Mouse (Mus musculus) retina, embryonic 14.5 days (tissue): ENCODE measurements around the gene Prps1.
"Not testable (repeated sequence)": the region's sequence is repeated elsewhere in the genome, so short reads cannot be mapped to it uniquely, and the experiment has no call there.

ENCODE experiments used
- DNase-seq: peaks from one replicate; pipeline ENCODE4 v3.0.0-alpha.2; 2015; ENCODE audit warnings: low spot score

Prps1 gene

DNA sequence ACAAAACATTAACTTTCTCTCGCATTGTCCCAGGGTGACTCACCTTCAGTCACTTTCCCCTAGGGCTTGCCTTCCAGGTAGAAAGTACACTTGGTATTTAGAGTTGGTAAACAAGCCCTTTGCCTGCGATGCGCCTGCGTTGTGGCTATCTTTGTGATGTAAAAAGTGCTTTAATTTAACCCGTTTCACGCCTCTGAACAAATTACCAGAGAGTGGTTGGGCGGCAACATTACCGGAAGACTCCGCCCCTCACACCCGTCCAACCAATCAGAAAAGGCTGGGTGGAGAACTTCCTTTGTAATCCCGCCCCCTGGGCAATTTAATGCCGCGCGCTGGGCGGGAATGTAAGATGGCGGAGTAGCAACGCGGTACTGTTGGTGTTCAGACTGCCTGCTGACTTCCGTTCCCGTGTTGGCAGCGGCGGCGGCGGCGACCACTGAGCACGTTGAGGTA is at the start of gene Prps1:
Prps1 (plus strand) TSS at position 335 of the 453 bp plus-strand sequence.
- peak; percentile 89 for DNase-seq

DNA sequence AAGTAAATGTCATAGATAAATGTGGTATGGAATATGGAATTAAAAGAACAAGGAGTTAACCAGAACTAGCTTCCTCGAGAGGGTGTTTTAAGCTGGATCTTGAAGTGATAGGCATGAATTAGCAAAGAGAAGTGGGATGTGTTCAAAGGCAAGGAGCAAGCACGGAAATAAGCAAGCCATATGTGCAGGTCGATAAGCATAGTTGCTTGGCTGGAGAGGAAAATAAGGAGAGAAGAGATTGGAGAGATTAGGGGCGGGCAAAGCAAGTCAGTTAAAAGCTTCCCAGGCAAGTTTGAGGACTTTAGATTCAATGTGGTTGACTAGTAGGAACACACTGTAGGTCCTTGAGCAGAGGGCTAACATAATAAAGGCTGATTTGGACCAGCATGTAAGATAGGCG is 48.8 kb upstream of the Prps1 start:
- no peak for DNase-seq

DNA sequence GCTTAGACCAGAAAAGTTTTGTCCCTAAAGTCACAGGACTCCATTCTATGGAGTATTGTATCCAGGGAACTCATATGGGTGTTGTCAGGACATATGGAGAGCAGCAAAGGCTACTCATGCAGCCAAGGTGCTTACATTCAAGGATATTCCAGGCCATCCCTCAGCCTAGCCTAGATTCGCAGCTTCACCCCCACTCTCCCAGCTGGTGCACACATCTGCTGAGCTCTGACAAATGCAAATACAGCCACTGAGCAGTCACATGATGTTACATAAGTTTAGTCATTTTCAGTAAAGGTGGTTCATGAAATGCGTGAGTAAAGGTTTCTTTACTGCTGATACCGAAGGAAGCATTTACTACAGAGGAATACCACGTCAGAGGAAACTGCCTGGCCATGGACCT is 37.9 kb upstream of the Prps1 start:
- no peak for DNase-seq

DNA sequence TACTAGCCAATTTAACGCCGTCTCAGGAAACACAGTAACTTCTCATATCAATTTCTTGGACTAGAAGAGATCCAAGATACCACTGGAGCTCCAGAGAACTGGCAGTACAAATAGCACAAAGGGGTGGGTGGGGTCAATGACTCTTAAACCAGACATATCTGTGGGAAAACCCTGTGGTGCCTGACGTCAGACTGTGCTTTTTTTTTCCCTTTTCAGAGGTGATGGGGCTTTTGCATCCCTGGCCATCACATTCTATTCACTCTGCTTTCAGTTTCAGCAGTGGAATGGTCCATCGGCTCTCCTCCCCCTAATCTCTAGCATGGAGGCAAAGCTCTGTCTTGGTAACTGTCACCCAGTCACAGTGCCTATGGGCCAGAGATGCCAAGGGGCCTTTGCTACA is 29.3 kb upstream of the Prps1 start:
- no peak for DNase-seq

DNA sequence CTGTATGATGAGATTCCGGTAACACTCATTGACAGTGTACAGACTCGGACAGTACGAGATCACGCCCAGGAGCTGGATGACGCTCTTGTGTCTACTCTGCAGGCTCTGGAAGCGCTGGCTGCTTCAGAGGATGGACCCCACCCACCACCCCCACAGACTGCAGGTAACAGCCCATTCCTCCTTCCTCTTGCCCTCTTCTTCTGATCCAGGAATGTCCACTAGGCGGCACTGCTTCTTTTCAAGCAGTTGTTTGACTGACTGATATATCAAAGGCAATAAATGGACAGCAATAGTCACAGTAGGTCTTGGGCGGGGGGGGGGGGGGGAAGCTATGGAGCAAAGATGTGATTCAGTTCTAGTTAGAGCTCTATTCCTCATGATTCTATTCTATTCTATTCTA is 28.2 kb upstream of the Prps1 start:
- DNase-seq = no peak

DNA sequence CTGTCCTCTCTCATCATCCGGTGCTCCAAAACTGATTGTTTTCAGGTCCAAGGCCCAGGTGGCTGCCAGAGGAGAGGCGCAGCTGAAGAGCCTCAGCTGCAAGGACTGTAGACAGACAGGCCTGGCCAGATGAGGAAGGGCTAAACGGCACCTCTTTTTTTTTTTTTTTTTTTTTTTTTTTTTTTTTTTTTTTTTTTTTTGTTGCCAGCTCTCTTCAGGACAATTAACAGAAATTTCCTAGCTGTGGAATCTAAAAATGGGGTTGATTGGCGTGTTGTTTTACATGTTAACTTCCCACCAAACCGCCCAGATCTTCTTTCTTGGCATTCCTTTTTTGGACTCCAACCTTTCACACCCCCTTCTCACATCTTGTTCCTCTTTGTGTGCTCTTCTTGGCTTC is 26.4 kb upstream of the Prps1 start:
- DNase-seq = no peak

DNA sequence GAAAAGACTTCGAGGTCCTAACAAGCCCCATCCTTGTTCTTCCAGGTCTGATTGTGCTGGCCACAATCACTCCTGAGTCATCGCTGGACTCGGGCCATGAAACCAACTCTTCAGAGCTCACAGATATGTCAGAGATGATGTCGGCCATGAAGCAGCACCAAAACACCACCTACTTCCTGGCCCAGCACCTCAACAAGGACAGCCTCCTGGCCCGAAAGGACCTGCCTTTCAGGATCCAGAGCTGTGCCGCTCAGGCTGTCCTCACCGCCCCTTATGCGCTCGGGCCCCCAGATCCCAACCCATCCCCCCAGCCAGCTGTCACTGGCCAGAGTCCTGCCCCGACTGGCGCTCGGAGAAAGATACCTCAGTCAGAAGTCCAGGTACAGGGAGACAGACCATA is 25.9 kb upstream of the Prps1 start:
- no peak for DNase-seq

DNA sequence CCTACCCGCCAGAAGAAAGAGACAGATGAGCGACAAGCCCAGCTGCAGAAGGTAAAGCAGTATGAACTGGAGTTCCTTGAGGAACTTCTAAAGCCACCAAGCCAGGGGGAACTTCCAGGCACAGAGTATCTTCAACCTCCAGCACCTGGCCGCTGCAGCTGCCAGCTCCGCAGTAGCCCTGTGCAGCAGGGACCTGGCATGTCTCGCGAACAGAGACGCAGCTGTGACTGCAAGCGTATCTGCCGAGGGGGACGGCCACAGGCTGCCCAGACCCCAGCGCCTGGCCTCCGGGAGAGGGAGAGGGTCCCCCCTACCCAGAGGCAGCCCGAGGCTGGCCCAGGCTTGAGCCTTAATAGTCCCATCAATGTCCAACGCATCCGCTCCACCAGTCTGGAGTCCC is 24.4 kb upstream of the Prps1 start:
- DNase-seq = no peak

DNA sequence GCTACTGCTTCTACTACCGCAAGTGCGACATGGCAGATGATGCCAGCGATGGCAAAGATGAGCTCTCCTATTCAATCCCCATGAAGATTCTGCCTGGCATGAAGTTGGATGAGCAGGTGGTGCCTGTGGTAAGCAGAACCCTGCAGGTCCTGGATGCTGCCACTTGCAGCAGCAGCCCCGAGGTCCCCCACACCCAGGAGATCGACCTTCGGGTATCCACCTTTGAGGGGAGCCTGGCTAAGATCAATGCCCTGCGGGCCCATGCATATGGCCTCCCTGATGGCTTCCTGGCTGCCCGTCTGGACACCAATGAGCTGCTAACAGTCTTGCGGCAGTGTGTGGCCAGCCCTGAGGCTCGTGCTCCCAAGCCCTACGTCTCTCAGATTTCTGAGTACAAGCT is 23.6 kb upstream of the Prps1 start:
- no peak for DNase-seq

DNA sequence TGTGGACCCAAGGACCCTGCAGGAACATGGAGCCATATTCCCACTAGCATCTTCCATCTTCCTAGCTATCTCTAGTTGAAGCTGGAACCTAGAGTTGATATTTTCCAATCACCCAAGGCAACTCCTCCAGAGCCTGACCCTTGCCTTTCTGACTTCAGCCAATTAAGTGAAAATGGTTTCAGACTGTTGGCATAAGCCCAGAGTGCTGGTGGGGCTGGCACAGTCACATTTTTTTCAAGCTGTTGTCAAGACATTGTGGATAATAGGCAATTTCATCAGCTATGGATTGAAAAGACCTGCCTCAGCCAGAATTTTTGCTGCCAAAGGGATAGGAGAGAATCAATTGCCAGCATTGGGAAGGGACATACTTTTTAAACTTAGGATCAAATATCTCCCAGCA is 18.5 kb upstream of the Prps1 start:
- no peak for DNase-seq

DNA sequence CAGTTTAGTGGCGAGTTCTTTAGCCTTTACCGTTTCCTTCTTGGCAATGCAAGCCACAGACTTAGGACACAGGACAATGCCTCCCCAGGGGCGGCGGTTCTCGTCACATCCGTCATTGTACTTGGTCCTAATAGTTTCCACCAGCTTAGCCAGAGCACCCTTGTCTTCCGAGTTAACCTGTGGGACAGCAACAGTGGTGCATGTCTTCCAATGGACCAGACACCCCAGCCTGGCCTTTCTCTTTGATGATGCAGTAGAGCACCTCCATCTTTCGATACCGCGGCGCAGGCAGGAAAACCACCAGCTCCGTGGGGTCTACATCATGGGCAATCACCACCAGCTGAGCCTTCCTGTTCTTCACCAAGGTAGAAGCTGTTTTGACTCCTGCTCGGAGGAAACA is 10.9 kb upstream of the Prps1 start:
- no peak for DNase-seq

DNA sequence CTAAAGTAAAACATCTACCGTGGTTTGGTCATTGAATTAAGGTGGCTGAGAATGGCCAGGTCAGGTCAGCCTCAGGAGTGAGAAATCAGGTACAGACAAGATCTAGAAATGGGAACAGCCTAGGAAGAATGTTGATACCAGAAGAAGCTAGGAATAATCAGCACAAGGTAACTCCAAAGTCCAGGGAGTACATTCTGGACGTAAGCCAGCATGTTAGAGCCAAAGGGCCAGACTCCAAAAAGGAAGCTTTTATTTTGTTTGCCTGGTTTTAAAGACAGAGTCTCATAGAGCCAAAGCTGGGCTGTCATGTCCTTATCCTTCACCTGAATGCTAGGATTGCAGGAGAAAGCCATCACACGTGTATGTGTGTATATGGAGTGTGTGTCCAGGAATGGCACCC is 6.3 kb upstream of the Prps1 start:
- no peak for DNase-seq

DNA sequence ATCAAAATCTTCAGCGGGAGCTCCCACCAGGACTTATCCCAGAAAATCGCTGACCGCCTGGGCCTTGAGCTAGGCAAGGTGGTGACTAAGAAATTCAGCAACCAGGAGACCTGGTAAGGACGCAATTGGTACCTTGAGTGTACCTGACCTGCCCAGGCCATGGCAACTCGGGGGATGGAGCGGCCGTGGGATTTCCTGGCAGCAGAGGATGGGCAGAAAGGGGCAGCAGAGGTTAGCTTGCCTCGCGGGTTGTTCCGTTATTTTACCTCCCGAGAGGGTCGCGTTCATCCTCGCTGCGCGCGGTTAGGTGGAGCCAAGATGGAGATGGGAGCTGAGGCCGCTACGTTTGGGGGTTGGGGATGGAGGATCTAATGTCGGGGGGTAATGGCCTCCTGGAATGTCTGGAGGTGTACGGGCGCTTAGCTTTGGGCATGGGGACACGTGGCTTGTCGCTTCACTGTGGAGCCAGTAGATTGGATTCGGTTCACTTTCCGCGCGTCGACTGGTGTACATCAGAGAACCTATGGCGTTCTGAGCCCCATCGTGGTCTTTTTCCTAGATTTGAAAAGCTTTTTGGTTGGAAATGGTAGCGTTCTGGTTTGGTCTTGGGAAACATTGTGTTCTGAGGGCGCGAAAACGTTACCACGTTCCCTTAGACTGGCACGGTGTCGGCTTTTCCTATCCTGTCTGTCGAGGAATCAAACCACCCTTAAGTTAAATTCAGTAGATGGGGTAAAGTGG is 508 bp downstream of the Prps1 start:
- peak; percentile 39 for DNase-seq

DNA sequence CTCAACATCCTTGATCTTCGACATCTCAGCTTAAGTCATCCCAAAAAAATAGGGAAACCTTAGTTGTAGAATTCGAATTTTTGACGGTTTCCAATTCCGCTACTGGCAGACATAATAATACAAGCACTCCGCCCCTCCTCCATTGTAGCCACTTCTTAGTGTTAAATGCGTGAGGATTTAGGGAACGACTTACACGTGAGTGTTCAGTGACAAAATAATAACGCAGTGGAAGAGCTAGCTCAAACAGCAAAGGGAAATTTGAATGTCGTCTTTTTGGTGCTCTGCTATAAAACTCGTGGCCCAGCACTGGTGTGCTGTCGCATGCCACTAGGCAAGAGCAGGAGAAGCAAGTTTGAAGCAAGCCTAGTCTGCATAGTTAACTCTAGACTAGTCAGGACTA is 1.1 kb downstream of the Prps1 start:
- peak; percentile 23 for DNase-seq

DNA sequence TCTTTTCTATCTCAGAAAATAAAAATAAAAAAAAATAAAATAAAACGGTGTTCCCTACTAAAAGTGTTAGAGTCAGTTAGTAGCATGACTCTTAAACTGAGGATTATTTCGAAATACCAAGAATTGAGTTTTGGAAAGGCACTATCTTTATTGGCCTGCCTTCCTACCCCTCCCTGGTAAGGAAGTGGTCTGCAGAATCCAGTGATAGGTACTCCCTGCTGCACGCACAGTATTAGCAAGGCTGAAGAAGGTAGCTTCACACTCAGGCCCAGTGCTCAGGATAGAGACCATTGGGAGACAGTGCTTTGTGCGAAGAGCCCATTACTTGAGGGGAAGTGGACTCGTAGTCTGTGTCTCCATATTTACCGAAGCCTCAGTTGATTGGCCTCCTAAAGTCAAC is 21.8 kb downstream of the Prps1 start:
- no peak for DNase-seq

DNA sequence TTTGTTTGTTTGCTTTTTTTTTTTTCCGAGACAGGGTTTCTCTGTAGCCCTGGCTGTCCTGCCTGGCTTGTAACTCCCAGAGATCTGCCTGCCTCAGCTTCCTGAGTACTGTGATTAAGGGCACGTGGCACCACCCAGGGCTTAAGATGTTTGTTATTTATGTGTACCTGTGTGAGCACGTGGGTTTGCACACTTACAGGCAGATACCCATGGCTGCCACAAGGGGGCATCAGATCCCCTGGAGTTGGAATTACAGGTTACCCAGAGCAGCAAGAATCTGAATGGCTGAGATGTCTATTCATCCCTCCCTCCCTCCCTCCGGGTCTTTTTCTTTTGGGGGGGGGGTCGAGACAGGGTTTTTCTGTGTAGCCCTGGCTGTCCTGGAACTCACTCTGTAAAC is 22.8 kb downstream of the Prps1 start:
- peak; percentile 46 for DNase-seq

DNA sequence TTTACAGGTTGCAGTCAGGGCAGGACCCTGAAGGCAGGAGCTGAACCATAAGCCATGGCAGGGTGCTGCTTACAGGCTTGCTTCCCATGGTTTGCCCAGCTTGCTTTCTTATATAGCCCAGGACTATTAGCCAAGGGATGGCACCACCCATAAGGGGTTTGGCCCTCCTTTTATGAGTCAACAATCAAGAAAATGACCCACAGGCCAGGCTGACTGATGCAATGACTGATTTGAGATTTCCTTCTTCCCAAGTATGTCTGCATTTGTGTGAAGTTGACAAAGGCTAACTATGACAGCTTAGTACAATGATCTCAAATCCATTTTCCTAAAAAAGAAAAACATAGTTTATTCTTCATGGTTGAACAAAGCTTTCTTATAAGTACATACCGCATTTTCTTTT is 32.8 kb downstream of the Prps1 start:
- DNase-seq = no peak

DNA sequence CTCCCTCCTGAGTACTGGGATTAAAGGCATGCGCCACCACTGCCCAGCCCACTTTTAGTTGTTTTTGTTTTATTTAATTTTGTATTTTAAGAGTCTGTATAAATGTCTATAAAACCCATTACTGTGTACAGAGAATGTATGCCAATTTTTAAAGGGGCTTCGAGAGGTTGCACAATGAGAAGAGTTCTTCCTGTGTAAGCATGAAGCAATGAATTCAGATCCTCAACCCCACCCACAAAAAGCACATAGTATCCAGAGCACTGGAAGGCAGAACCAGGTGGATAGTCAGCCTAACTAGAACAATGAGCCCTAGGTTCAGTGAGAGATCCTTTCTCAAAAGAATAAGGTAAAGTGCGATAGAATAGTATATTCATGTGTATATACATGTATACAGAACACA is 33.8 kb downstream of the Prps1 start:
- no peak for DNase-seq

DNA sequence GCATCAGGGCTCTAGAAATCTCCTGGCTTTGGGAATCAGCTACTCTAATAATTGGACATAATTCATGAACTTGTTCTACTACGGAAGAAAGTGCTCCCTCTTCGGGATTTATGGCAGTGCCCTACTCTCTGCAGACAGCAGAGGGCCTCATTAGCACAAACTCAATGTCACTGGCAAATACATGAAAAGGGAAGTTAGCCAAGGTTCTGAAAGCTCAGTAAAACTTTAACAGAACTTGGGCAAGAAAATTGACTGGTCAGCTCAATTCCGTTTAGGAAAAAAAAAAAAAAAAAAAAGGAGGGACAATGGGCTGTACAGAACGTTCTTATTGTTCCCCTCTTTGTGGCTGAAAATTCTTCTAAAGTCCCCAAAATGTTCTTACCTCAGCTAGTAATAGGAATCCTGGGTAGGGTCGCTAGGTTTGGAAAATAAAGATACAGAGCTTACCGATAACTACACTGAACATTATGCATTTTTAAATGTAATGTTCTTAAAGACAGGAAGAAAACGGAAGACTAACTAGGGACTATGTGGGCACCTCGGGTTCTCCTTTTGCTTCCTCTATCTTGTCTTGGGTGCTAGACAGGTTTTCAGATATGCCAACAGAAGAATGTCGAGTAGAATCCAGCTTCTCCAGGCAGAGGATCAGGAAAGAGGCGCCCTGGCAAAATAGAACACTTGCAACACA is 35.6 kb downstream of the Prps1 start:
- peak; percentile 55 for DNase-seq

DNA sequence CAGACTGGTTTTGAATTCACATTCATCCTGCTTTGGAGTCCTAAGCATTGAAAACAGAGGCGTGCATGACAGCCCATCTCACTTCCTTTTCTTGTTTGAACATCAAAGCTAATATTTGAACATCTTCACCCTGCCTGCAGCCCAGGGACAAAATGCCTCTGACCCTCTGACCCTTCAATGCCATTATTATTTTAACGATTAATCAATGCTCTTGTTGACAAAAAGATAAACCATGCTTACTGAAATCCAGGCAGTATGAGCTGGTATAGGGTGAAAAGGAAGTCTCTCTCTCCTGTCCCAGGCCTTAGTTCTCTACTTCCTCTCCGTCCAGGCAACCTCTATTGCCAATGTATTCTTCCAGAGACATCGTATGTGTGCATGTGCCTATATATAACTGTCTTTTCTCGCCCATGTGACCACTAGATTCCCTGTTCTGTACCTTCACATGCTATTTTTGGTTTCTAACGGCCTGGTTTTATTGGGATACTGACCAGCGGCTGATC is 37.2 kb downstream of the Prps1 start:
- no peak for DNase-seq

DNA sequence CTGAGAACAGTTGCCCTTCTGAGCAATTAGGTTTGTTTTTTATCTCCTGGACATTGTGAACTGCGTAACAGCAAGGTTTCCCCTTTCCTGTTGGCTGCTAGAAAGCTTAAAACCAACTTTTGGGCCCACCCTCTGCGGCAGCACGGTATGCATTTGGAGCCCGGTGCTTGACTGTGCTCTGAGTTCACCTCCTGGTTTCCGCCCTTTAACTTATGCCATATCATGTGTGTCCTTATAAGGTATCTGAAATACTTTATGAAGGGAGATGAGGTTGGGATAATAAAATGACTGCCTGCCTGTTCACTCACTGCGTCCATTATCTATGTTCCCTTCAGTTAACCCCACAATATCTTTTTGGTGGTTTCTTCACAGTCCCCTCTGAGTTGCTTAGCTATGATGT is 37.8 kb downstream of the Prps1 start:
- no peak for DNase-seq

DNA sequence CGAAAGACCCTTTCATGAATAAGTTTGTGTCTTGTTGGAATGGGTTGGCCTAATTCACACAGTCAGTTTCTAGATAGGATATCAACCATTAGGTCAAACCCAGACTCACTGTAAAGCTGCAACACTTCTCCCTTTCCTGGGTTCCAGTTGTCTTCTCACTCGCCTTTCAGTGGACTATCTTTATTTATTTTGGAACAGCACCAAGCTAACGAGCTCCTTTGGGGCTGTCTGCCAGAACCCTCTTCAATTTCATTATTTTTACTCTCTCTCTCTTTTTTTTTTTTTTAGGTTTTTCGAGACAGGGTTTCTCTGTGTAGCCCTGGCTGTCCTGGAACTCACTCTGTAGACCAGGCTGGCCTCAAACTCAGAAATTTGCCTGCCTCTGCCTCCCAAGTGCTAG is 42.0 kb downstream of the Prps1 start:
- not testable (repeated sequence) for DNase-seq

DNA sequence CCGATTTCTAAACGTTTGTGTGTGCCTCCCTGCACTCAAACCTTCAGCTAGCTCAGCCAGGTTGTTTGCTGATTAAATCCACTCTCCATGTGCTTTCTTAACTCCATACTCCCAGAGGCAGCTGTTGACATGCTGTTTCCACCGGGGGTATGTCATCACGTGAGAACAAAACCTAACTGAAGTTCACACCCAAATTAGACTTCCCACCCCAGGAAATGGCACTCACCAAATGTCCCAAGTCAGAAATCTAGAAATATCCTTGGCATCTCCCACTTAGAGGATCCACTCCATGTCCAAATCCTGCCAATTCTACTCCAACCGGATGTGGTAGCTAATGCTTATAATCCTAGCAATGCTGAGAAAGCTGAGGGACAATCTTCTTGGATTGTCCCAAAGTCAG is 43.9 kb downstream of the Prps1 start:
- no peak for DNase-seq
